ENCODE assay signal across 10 mouse cellular contexts in the genomic region with DNA sequence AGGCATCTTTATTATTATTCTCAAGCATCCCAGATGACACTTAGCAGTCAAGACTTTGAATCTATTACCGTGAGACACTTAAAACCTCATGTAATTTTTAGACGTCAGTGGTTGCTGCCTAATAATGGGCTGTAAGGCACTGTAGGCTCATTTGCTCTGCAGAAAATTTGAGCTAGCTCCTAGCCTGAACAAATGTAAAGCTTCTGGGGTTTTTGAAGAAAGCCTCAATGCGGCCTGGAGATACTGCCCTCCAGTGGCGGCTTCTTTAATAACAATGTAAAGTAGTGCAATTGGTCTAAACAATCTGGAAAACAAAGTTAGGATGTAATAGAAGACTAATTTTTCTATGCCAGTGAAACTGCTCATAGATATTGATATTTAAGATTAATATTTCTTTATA.
DNase-seq lines count a peak whose midpoint lies in the region; ATAC-seq and TF ChIP-seq lines count a peak whose summit lies in the region.
"Had no signal": no experiment of that assay in that cellular context is flagged by ENCODE, and none has a peak within 500 bp of the region (broad histone marks: within the 10 kb centered on the region; RNA-seq: fewer than 3 reads in every experiment).

No protein-coding gene starts in this region.

- ATAC-seq in liver, embryonic 12.5 days: no peak

- H3K79me2 ChIP-seq in heart, adult 2 months (replicated peaks; ENCODE audit: control insufficient read depth, insufficient read depth, low read length): no peaks in the 10 kb centered on the region

- TF ChIP-seq CTCF in heart, adult 2 months (IDR thresholded peaks at IDR 0.05): peak; percentile 28
- peak; percentile 16; the same call in 1 of the 2 replicates for TF ChIP-seq CTCF in E14TG2a.4 (conservative IDR thresholded peaks at IDR 0.05; ENCODE audit: low read length)

- DNase-seq in heart, adult 2 months: no peak
- DNase-seq in heart, adult 9 months (ENCODE audit: low spot score in 2 of 2): no peak
- peak; percentile 10 for DNase-seq in embryonic facial prominence, embryonic 10.5 days (ENCODE audit: low spot score)
- peak; percentile 31 for DNase-seq in limb, embryonic 10.5 days (ENCODE audit: low spot score)
- no peak for DNase-seq in heart, postnatal 36 days
- DNase-seq in spleen, postnatal 36 days (ENCODE audit: low spot score in 2 of 2): no peak

- no peaks in the 10 kb centered on the region for H3K4me1 ChIP-seq in heart, adult 2 months (ENCODE audit: control insufficient read depth, insufficient read depth, low read length)
- no peaks in the 10 kb centered on the region for H3K4me1 ChIP-seq in E14TG2a.4 (replicated peaks; ENCODE audit: low read depth, low read length)
- H3K4me1 ChIP-seq in embryonic facial prominence, embryonic 10.5 days: no peaks in the 10 kb centered on the region
- H3K4me1 ChIP-seq in limb, embryonic 10.5 days: no peaks in the 10 kb centered on the region
- H3K4me1 ChIP-seq in liver, embryonic 12.5 days: no peaks in the 10 kb centered on the region
- H3K4me1 ChIP-seq: embryonic facial prominence, embryonic 13.5 days; megakaryocyte, embryonic 14.5 days had no signal

- 20% methylated on average over 4 of the region's 4 CpGs for whole genome bisulfite sequencing in heart, adult 2 months
- WGBS in embryonic facial prominence, embryonic 10.5 days: 19% methylated on average over 4 of the region's 4 CpGs
- WGBS in limb, embryonic 10.5 days: 16% methylated on average over 4 of the region's 4 CpGs
- 17% methylated on average over 4 of the region's 4 CpGs for WGBS in liver, embryonic 12.5 days (ENCODE audit: insufficient replicate concordance)

- no peak overlapping the region for H3K27ac ChIP-seq in heart, adult 2 months
- no peak overlapping the region for H3K27ac ChIP-seq in embryonic facial prominence, embryonic 10.5 days (replicated peaks)
- H3K27ac ChIP-seq in limb, embryonic 10.5 days: no peak overlapping the region
- no peak overlapping the region for H3K27ac ChIP-seq in liver, embryonic 12.5 days
- H3K27ac ChIP-seq: embryonic facial prominence, embryonic 13.5 days had no signal

- intact Hi-C loops in heart, adult 2 months (cut with DNase I): no loop called here
- intact Hi-C loops in heart, postnatal 36 days (cut with DNase I): no loop called here

- H3K9me3 ChIP-seq in E14TG2a.4 (ENCODE audit: low read length): no peaks in the 10 kb centered on the region
- H3K9me3 ChIP-seq in embryonic facial prominence, embryonic 10.5 days: no peaks in the 10 kb centered on the region
- no peaks in the 10 kb centered on the region for H3K9me3 ChIP-seq in limb, embryonic 10.5 days (replicated peaks)
- no peaks in the 10 kb centered on the region for H3K9me3 ChIP-seq in liver, embryonic 12.5 days (replicated peaks)
- H3K9me3 ChIP-seq: embryonic facial prominence, embryonic 13.5 days; megakaryocyte, embryonic 14.5 days had no signal

- no peaks in the 10 kb centered on the region for H3K36me3 ChIP-seq in heart, adult 2 months (ENCODE audit: control insufficient read depth, insufficient read depth, low read length)
- no peaks in the 10 kb centered on the region for H3K36me3 ChIP-seq in E14TG2a.4 (ENCODE audit: insufficient read depth, low read length)
- H3K36me3 ChIP-seq in embryonic facial prominence, embryonic 10.5 days (replicated peaks): no peaks in the 10 kb centered on the region
- no peaks in the 10 kb centered on the region for H3K36me3 ChIP-seq in limb, embryonic 10.5 days
- H3K36me3 ChIP-seq in liver, embryonic 12.5 days: no peaks in the 10 kb centered on the region
- H3K36me3 ChIP-seq: embryonic facial prominence, embryonic 13.5 days had no signal

- no peak overlapping the region for H3K9ac ChIP-seq in heart, adult 2 months (ENCODE audit: low read depth, low read length)
- H3K9ac ChIP-seq in liver, embryonic 12.5 days: no peak overlapping the region
- H3K9ac ChIP-seq: embryonic facial prominence, embryonic 13.5 days had no signal

- no peak overlapping the region for H3K4me2 ChIP-seq in liver, embryonic 12.5 days
- H3K4me2 ChIP-seq: embryonic facial prominence, embryonic 13.5 days had no signal

- H3K27me3 ChIP-seq in heart, adult 2 months (ENCODE audit: control insufficient read depth, insufficient read depth, low read length): no peaks in the 10 kb centered on the region
- H3K27me3 ChIP-seq in E14TG2a.4 (ENCODE audit: insufficient read depth, low read length): no peaks in the 10 kb centered on the region
- H3K27me3 ChIP-seq in embryonic facial prominence, embryonic 10.5 days (replicated peaks; ENCODE audit: low read depth, poor library complexity, severe bottlenecking): no peaks in the 10 kb centered on the region
- no peaks in the 10 kb centered on the region for H3K27me3 ChIP-seq in limb, embryonic 10.5 days (ENCODE audit: low read depth, poor library complexity, severe bottlenecking)
- H3K27me3 ChIP-seq in liver, embryonic 12.5 days (replicated peaks): no peaks in the 10 kb centered on the region
- H3K27me3 ChIP-seq: embryonic facial prominence, embryonic 13.5 days; megakaryocyte, embryonic 14.5 days had no signal

- no peak for TF ChIP-seq EP300 in heart, adult 2 months (IDR thresholded peaks at IDR 0.05; ENCODE audit: insufficient read depth, low read depth, low read length)

- no peak overlapping the region for H3K4me3 ChIP-seq in heart, adult 2 months
- H3K4me3 ChIP-seq in E14TG2a.4 (replicated peaks; ENCODE audit: low read length): no peak overlapping the region
- no peak overlapping the region for H3K4me3 ChIP-seq in embryonic facial prominence, embryonic 10.5 days
- H3K4me3 ChIP-seq in limb, embryonic 10.5 days: no peak overlapping the region
- no peak overlapping the region for H3K4me3 ChIP-seq in liver, embryonic 12.5 days
- H3K4me3 ChIP-seq: embryonic facial prominence, embryonic 13.5 days; megakaryocyte, embryonic 14.5 days had no signal

- no peak for TF ChIP-seq POLR2A in heart, adult 2 months (IDR thresholded peaks at IDR 0.05; ENCODE audit: insufficient read depth, low read depth, low read length)

Comparison
In these comparisons a context has a peak if more than half of its experiments do, and no peak if none do; other contexts are left out.
1. DNase-seq: peak in embryonic facial prominence, embryonic 10.5 days (single experiment) and limb, embryonic 10.5 days (single experiment); none in heart, adult 2 months (0 of 2), heart, adult 9 months (0 of 2), heart, postnatal 36 days (0 of 2) and spleen, postnatal 36 days (0 of 2).